Mouse (Mus musculus): Measurements from ENCODE around the gene Cym.

Gene Cym

DNA sequence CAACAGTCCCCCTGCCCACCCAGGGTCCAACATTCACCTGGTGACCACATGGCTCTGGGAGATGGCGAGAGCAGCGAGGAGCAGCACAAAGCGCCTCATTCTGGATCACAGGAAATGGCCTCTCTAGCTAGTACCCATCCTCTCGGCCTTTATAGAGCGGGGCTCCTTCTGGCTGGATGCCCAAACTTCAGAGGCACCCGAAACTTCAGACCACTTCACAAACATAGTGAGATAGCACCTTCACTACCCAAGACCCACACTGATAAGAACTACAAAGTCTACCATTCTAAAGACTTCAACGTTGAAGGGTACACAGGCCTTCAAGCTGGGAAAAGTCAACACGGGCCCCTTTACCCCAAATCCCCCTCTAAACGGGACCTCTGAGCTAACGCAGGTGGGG is at the start of gene Cym:
Gene Cym, minus strand, starts transcription at position 125 of the 400 bp plus-strand sequence.
- no peak for DNase-seq (ENCODE audit: low read depth)

DNA sequence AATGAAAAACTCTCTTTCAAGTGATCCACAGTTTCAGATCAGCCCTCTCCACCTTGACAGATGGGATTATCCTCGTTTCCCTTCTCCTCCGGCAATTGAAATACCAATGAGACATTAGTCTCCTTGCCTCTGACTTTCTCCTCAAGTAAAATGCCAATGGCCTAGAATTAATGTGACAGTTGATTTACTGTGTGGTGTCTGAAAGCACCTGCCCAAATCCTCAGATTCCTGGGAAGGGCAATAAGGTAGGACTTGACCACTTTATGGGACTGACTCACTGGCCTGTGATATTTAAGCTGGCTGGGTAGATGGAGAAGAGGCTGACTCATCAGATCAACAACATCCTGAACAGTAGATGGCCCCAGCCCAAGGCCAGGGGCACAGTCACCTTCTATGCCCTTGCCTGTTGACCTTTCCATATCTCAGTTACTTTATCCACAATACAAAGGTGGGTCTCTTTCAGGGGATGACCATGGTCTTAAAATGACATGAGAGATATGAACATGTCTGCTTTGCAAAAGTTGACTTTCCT is 45.3 kb upstream of the Cym start:
- no peak for DNase-seq (ENCODE audit: low read depth)

DNA sequence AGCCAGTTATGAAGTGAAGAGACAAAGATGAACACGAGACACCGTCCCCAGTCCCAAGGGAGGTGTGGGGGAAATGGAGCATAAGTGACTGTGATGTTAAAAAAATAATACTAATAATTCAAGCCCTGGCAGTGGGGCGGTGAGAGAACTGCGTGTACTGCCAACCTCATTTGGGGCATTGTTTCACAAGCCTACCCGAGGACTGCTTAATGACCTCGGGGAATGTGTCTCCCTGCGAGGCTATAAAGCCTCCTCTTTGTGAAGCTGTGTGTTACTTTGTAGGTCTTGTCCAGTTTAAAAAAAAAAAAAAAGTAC is 40.3 kb upstream of the Cym start:
- DNase-seq (ENCODE audit: low read depth), result no peak

GRCm38 (mm10) chr3:107260956-107261850 is 39.7 kb upstream of the Cym start:
- no peak for DNase-seq (ENCODE audit: low read depth)

DNA sequence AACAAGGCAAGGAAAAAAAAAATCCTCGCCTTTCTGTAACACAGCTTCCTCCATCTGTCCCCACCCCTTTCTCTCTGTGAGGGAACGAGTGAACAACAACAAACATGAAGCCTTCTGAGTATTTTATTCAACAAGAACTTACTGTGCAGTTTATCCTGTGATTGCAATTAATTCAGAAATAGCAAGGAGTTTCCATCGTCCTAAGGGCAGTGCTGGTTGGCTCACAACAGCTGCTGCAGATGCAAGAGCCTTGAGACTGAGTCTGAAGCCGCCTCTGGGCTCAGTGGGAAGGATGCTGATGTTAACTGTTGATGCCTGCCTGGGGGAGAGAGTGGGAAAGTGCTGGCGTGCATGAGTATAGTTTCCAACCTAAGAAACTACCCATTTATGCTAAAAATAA is 36.4 kb upstream of the Cym start:
- DNase-seq (ENCODE audit: low read depth), result no peak

- no peak for DNase-seq (ENCODE audit: low read depth)
These were observed 35.2 kb upstream of the Cym start for GRCm38 (mm10) chr3:107256724-107257123.

DNA sequence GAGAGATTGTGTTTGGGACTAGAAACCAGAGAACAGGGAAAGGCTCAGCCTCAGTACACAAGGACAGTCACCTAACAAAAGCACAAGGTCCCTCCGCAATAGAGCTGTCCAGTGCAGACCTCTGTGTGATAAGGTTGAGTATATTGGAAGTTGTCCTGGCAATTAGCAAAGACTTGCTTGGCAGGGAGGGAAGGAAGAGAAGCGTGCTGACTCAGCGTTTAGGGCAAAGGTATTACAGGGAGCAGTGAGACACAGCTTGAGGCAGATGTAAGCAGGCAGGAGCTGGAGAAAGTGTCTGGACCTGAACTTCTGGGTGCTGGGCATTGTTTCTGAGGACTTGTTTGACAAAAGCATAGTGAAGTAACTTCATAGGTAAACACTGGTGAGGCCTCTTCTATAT is 34.5 kb upstream of the Cym start:
- no peak for DNase-seq (ENCODE audit: low read depth)

- no peak for DNase-seq (ENCODE audit: low read depth)
These were observed 32.4 kb upstream of the Cym start for GRCm38 (mm10) chr3:107253925-107254324.

DNA sequence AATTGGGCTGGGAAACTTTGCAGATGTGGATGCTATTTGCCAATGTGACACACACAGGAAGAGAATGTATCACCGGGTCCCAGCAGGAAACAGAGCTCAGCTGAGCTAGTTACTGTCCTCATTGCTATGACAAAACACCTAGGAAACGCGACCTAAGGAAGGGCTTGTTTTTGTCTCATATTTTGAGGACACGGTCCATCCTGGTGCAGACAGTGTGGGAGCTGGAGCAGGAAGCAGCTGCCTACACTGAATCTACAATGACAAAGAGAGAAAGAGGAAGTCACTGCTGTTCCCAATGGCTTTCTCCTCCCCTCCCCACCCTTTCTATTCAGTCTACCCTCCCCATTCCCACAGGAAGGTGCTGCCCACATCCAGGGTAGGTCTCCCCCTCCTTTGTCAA is 30.5 kb upstream of the Cym start:
- DNase-seq (ENCODE audit: low read depth), result no peak

DNA sequence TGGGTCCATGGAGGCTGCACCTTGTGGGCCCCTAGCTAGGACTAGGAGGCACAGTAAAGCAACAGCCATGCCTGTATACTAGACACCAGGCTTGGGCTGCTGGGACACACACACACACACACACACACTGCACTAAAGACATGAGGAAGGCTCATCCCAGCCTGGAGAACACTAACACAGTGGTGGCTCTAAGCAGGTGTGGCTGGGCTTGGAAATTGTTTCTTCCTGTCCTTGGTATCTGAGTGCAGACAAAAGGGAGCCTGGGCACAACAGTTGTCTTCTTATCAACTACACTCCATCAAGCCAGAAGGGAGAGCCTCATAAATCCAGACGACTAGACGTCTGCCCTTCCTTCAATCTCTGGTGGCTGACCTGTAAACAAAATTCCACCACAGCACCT is 28.8 kb upstream of the Cym start:
- no peak for DNase-seq (ENCODE audit: low read depth)

GRCm38 (mm10) chr3:107249042-107249441 is 27.5 kb upstream of the Cym start:
- no peak for DNase-seq (ENCODE audit: low read depth)

DNA sequence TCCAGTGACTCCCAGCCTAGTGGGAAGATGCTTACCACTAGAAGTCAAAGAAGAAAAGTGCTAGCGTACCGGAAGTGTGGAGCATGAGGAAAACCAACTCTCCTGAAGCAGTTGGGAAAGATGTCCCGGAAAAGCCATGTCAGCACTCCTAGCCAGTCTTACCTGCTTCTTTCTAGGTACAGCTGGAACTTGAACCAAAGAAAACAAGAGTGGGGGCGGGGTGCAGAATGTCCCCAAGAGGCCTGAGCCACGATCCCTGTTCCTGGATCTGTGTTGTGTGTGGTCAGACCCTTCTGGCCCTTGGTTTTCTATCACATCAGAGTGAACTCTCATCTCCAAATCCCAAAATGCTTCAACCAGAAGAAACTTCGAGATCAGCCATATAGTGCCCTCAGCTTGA is 25.3 kb upstream of the Cym start:
- no peak for DNase-seq (ENCODE audit: low read depth)

- DNase-seq (ENCODE audit: low read depth), result no peak
These were observed 20.0 kb upstream of the Cym start for GRCm38 (mm10) chr3:107241389-107242094.

DNA sequence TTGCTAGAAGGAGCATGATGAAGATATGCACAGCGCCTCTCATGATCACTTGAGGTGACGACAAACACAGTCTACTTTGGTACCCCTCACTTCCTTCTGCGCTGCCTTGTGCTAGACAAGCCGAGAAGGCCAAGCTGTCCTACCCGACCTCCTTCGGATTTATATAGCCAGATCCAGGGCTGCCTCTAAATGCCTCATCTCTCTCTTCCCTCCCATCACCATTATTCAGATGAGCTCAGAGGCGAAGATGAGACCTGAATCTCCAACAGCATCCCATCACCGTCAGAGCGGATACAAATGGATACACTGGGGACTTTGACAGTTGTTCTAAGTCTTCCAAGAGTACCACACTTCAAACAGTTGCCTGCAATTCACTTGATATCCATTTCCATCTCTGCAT is 18.1 kb upstream of the Cym start, which contains the start of gene Prok1:
Gene Prok1, minus strand, starts transcription at position 101 of the 400 bp plus-strand sequence.
- DNase-seq (ENCODE audit: low read depth), result no peak

DNA sequence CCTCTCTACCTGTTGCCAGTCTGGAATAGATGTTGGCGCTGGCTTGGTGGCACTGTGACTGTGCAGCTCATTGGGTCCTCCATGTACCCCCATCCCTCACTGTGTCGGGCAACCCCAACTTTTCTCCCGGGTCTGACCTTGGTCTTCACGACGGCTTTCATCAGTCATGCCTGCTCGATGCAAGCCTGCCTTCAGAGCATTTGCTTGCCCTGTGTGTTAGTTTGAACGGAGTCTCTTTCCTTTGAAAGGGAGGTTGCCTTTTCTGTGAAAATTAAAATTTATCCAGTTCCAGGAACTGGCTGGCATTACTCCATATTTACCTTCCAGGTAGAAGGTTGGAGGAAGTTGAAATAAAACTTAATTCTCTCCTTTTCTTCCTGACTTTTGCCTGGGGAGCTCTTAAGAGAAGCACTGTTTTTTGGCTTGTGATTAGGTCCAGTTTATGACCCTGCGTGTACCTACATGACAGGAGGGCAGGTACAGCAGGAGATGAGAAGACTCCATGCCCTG is 17.0 kb upstream of the Cym start:
- DNase-seq (ENCODE audit: low read depth), result no peak

GRCm38 (mm10) chr3:107238051-107238450 is 16.5 kb upstream of the Cym start:
- no peak for DNase-seq (ENCODE audit: low read depth)

GRCm38 (mm10) chr3:107233945-107234344 is 12.4 kb upstream of the Cym start:
- no peak for DNase-seq (ENCODE audit: low read depth)

DNA sequence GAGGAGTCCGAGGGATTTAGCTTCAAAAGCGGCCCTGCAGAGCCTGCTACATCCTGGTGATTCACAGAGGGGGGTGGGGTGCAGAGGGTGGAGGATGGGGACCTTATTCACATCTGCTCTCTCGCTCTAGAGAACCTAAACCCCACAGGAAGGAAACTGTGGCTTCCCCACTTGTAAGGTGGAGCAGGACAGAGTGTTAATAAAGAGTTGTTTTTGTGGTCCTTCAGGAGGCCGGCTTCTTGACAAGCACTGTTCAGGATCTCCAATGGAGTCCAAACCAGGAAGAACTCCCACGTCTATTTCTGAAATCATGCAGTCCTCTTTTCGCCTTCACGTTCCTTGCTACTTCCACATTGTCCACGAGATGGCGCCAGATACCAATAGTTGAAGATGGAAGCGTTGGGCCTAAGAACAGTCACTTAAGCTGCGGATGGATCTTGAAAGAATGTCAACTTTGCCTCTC is 11.8 kb upstream of the Cym start:
- DNase-seq (ENCODE audit: low read depth), result peak; percentile 94

DNA sequence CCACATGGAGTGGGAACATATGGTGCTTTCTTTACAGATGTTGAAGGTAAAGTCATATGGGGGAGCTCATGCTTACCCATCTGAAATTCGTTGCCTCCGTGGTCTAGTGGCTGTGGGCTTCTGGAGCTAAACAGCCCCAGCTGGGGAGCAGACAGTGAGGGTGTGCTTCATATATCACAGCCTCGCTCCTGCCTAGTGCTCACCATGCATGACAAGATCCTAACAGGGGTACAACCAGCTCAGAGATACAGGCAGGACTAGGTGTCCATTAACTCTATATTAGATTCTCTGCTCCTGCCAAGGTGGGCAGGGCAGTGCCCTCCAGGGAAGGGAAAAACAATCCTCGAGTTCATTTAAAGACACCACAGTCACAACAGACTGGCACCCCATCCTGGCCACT is 9.7 kb upstream of the Cym start:
- no peak for DNase-seq (ENCODE audit: low read depth)

- DNase-seq (ENCODE audit: low read depth), result no peak
These were observed 9.0 kb upstream of the Cym start, which contains the start of gene A630076J17Rik for GRCm38 (mm10) chr3:107230527-107230926. Gene A630076J17Rik, plus strand, starts transcription at chr3:107230614.

- DNase-seq (ENCODE audit: low read depth), result peak; percentile 10
These were observed 8.3 kb upstream of the Cym start for GRCm38 (mm10) chr3:107229822-107230221.

DNA sequence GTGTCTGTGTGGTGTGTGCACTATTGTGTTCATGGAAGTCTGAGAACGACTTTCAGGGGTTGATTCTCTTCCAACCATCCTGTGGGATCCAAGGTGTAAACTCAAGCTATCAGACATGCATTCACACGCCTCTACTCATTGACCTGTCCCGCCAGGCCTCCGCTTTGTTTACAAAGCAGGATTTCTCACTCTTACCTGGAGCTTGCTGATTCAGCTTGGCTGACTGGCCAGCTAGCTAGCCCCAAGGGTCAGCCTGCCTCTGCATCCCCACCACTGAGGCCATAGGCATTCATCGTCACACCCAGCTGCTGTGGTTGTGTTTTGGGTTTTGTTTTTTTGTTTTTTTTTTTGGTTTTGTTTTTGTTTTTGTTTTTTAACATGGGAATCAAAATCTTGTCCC is 7.7 kb upstream of the Cym start:
- DNase-seq (ENCODE audit: low read depth), result no peak

DNA sequence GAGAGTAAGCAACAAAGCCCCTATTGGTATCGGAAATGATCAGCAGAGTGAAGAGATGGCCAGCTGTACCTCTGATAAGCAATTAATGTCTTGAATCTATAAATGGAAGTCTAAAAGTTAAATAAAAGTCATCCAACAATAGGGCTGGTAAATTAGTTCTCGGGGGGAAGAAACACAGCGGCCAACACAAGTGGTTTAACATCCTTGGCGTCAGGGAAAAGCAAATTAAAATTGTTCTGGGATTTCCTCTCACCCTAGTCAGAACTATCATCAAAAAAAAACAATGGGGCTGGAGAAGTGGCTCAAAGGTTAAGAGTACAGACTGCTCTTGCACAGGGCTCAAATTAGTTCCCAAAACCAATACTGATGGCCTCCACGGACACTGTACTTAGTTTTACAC is 4.3 kb upstream of the Cym start:
- DNase-seq (ENCODE audit: low read depth), result no peak

Measured in NIH3T3 (cell line).